Mouse (Mus musculus) G1E (cell line): ENCODE data around the gene Srpk3.

Experiments used
- CTCF ChIP-seq: IDR thresholded peaks from 2 replicates; pipeline ENCODE4 v1.5.1; 2012; ENCODE audit warnings: low read depth, low read length, inconsistent platforms, mixed read lengths
- GATA1 ChIP-seq: IDR thresholded peaks from 2 replicates; pipeline ENCODE4 v1.6.1; 2012; ENCODE audit warnings: borderline replicate concordance, low read length, inconsistent platforms, mixed read lengths
- POLR2AphosphoS5 ChIP-seq: IDR thresholded peaks from 2 replicates; pipeline ENCODE4 v1.6.1; 2012; ENCODE audit warnings: low read depth, low read length, inconsistent platforms; ENCODE audit not compliant: insufficient replicate concordance
- TAL1 ChIP-seq: conservative IDR thresholded peaks from 2 replicates; pipeline ENCODE4 v1.6.1; 2012; ENCODE audit warnings: low read depth, low read length, inconsistent platforms, mixed read lengths

GRCm38 (mm10) chrX:73793039-73793438 lies 18.8 kb downstream of the Srpk3 start:
- no peak for TF ChIP-seq CTCF
- no peak for TF ChIP-seq TAL1
- no peak for TF ChIP-seq GATA1
- TF ChIP-seq POLR2AphosphoS5: no peak
